Mouse (Mus musculus): ENCODE measurements around the gene Ykt6. TPM values are rescaled to one million over a fixed set of nuclear protein-coding genes. Genes with fewer than 3 reads are reported as not detected.

Gene Ykt6
- total and polyA plus RNA-seq, 3 experiments, result 46.3 to 62.2 (median 53.4) TPM

GRCm38 (mm10) chr11:6016797-6017395 is 61.4 kb downstream of the Ykt6 start:
- H3K4me3 ChIP-seq, result no peak overlapping the region
- H3K79me2 ChIP-seq (replicated peaks; ENCODE audit: control insufficient read depth, insufficient read depth, low read length), result no peaks in the 10 kb centered on the region
- H3K36me3 ChIP-seq (ENCODE audit: control insufficient read depth, insufficient read depth, low read length), result no peaks in the 10 kb centered on the region
- H3K27me3 ChIP-seq (ENCODE audit: control insufficient read depth, insufficient read depth, low read length), result no peaks in the 10 kb centered on the region
- WGBS, result 64% methylated on average over 9 of the region's 9 CpGs
- H3K9ac ChIP-seq (ENCODE audit: low read depth, low read length), result no peak overlapping the region
- DNase-seq, result no peak
- intact Hi-C loops (cut with DNase I), result no loop called here
- TF ChIP-seq CTCF (IDR thresholded peaks at IDR 0.05), result no peak
- no peak for TF ChIP-seq EP300 (IDR thresholded peaks at IDR 0.05; ENCODE audit: insufficient read depth, low read depth, low read length)
- no peak for TF ChIP-seq POLR2A (IDR thresholded peaks at IDR 0.05; ENCODE audit: insufficient read depth, low read depth, low read length)
- H3K27ac ChIP-seq, result no peak overlapping the region
- no peaks in the 10 kb centered on the region; the same call in 1 of the 2 replicates for H3K4me1 ChIP-seq (ENCODE audit: control insufficient read depth, insufficient read depth, low read length)

Other genes with a start within 250 kb of the Ykt6 start
- gene Mrps24, start 240.0 kb upstream of the Ykt6 start, total RNA-seq (2021), result 100 to 1,000 TPM; 151 to 166 TPM
- gene Mrps24, start 240.0 kb upstream of the Ykt6 start, polyA plus RNA-seq (2012; rRNA removed), result 136 and 178 TPM in 2 replicates
- 10 to 100 TPM; 58.5 to 69.8 TPM for gene Urgcp, start 193.3 kb upstream of the Ykt6 start, total RNA-seq (2021)
- 26.1 and 35.7 TPM in 2 replicates for gene Urgcp, start 193.3 kb upstream of the Ykt6 start, polyA plus RNA-seq (2012; rRNA removed)
- 10 to 100 TPM; 25.7 to 29.2 TPM for gene Dbnl, start 167.2 kb upstream of the Ykt6 start, total RNA-seq (2021)
- 24.4 and 25.6 TPM in 2 replicates for gene Dbnl, start 167.2 kb upstream of the Ykt6 start, polyA plus RNA-seq (2012; rRNA removed)
- 100 to 1,000 TPM; 743 to 848 TPM for gene Pgam2, start 152.0 kb upstream of the Ykt6 start, total RNA-seq (2021)
- gene Pgam2, start 152.0 kb upstream of the Ykt6 start, polyA plus RNA-seq (2012; rRNA removed), result 1,153 and 1,176 TPM in 2 replicates
- gene Polm, start 117.7 kb upstream of the Ykt6 start, total RNA-seq (2021), result 1 to 10 TPM; 2.1 to 3.3 TPM
- 6.3 and 11.2 TPM in 2 replicates for gene Polm, start 117.7 kb upstream of the Ykt6 start, polyA plus RNA-seq (2012; rRNA removed)
- gene Aebp1, start 93.7 kb upstream of the Ykt6 start, total RNA-seq (2021), result 10 to 100 TPM; 18.6 to 19.9 TPM
- gene Aebp1, start 93.7 kb upstream of the Ykt6 start, polyA plus RNA-seq (2012; rRNA removed), result 25.6 and 33.3 TPM in 2 replicates
- gene Pold2, start 77.4 kb upstream of the Ykt6 start, total RNA-seq (2021), result 10 to 100 TPM; 30.9 to 42.6 TPM
- gene Pold2, start 77.4 kb upstream of the Ykt6 start, polyA plus RNA-seq (2012; rRNA removed), result 49.1 and 58.1 TPM in 2 replicates
- gene Myl7, start 56.9 kb upstream of the Ykt6 start, total RNA-seq (2021), result 100 to 1,000 TPM; 463 to 551 TPM
- gene Myl7, start 56.9 kb upstream of the Ykt6 start, polyA plus RNA-seq (2012; rRNA removed), result 1,125 and 1,658 TPM in 2 replicates
- gene Gck, start 5.6 kb upstream of the Ykt6 start, total RNA-seq (2021), result 10 to 100 TPM; 10.4 to 13.9 TPM
- gene Gck, start 5.6 kb upstream of the Ykt6 start, polyA plus RNA-seq (2012; rRNA removed), result 10.5 and 15.4 TPM in 2 replicates
- 1 to 10 TPM; 4.8 to 5.2 TPM for gene Camk2b, start 110.7 kb downstream of the Ykt6 start, total RNA-seq (2021)
- gene Camk2b, start 110.7 kb downstream of the Ykt6 start, polyA plus RNA-seq (2012; rRNA removed), result 10.7 and 12.9 TPM in 2 replicates
- gene A730071L15Rik, start 244.3 kb downstream of the Ykt6 start, total RNA-seq (2021), result not detected
- 0.09 TPM in 1 of 2 replicates, not detected in the other for gene A730071L15Rik, start 244.3 kb downstream of the Ykt6 start, polyA plus RNA-seq (2012; rRNA removed)
- 10 to 100 TPM; 59.3 to 65.4 TPM for gene Nudcd3, start 244.7 kb downstream of the Ykt6 start, total RNA-seq (2021)
- gene Nudcd3, start 244.7 kb downstream of the Ykt6 start, polyA plus RNA-seq (2012; rRNA removed), result 50.4 and 80.7 TPM in 2 replicates